Mouse (Mus musculus): ENCODE measurements around the gene Tstd2. TPM values are rescaled to one million over a fixed set of nuclear protein-coding genes. Genes with fewer than 3 reads are reported as not detected.
A peak's percentile ranks its signal among the peaks of the same experiment; 100 is the strongest.

The Tstd2 gene
- polyA plus RNA-seq, 1 experiment from 2014 or later: 21.6 TPM

- no peaks in the 10 kb centered on the region for H3K27me3 ChIP-seq (ENCODE audit: control insufficient read depth, insufficient read depth, low read length)
- H3K4me3 ChIP-seq (replicated peaks; ENCODE audit: low read length): no peak overlapping the region
- H3K36me3 ChIP-seq (replicated peaks; ENCODE audit: control insufficient read depth, insufficient read depth): peaks cover 98% of the 10 kb centered on the region
- ATAC-seq (ENCODE audit: low FRiP score): no peak
- no peaks in the 10 kb centered on the region for H3K9me3 ChIP-seq (ENCODE audit: control insufficient read depth, low read length)
- DNase-seq (ENCODE audit: low spot score): no peak
- no peak overlapping the region for H3K27ac ChIP-seq
- H3K4me2 ChIP-seq (replicated peaks): no peak overlapping the region
- no peak overlapping the region for H3K9ac ChIP-seq
- 85% methylated on average over 7 of the region's 7 CpGs for WGBS
- H3K4me1 ChIP-seq (replicated peaks; ENCODE audit: control insufficient read depth, insufficient read depth, low read length): no peaks in the 10 kb centered on the region
Measured at GRCm38 (mm10) chr4:46171761-46172160, 33.3 kb upstream of the Tstd2 start.

DNA sequence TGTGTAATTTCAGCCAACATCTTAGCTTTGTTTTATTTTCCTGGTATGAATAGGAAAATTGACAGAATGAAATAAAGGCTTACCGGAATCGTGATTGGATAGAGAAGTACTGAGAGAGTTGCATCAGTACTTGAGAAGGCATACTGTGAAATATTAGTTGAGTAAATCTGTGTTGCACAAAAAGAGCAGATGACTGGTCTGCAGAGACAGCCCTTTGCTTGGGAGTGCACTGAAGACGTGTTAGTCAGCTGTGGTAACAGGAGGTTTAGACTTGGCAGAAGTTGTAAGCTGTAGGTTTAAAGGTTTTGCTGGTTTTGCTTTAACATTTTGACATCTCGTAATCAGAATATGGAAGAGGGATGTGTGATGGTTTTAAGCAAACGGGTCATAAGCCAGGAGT lies 27.3 kb upstream of the Tstd2 start:
- Histone ChIP-seq H3K4me3 (replicated peaks; ENCODE audit: low read length) (no peak overlapping the region), H3K27me3 (ENCODE audit: control insufficient read depth, insufficient read depth, low read length) (no peaks in the 10 kb centered on the region), H3K9ac (no peak overlapping the region), H3K36me3 (replicated peaks; ENCODE audit: control insufficient read depth, insufficient read depth) (peaks cover 99% of the 10 kb centered on the region), H3K4me2 (replicated peaks) (no peak overlapping the region), H3K9me3 (ENCODE audit: control insufficient read depth, low read length) (no peaks in the 10 kb centered on the region), H3K4me1 (replicated peaks; ENCODE audit: control insufficient read depth, insufficient read depth, low read length) (no peaks in the 10 kb centered on the region), H3K27ac (no peak overlapping the region)
- WGBS: 92% methylated on average over 5 of the region's 5 CpGs
- ATAC-seq (ENCODE audit: low FRiP score) (no peak), DNase-seq (ENCODE audit: low spot score) (no peak)

GRCm38 (mm10) chr4:46164027-46164426 lies 25.5 kb upstream of the Tstd2 start:
- 80% methylated on average over 2 of the region's 2 CpGs for WGBS
- DNase-seq (ENCODE audit: low spot score): no peak

GRCm38 (mm10) chr4:46151903-46152544 lies 13.5 kb upstream of the Tstd2 start:
- H3K27me3 ChIP-seq (ENCODE audit: control insufficient read depth, insufficient read depth, low read length): no peaks in the 10 kb centered on the region
- H3K4me3 ChIP-seq (replicated peaks; ENCODE audit: low read length): no peak overlapping the region
- no peak overlapping the region for H3K9ac ChIP-seq
- WGBS: 94% methylated on average over 12 of the region's 12 CpGs
- peaks cover 95% of the 10 kb centered on the region for H3K36me3 ChIP-seq (replicated peaks; ENCODE audit: control insufficient read depth, insufficient read depth)
- H3K9me3 ChIP-seq (ENCODE audit: control insufficient read depth, low read length): no peaks in the 10 kb centered on the region
- H3K4me2 ChIP-seq (replicated peaks): no peak overlapping the region
- H3K4me1 ChIP-seq (replicated peaks; ENCODE audit: control insufficient read depth, insufficient read depth, low read length): no peaks in the 10 kb centered on the region
- no peak overlapping the region for H3K27ac ChIP-seq
- DNase-seq (ENCODE audit: low spot score): no peak
- ATAC-seq (ENCODE audit: low FRiP score): no peak

More at GRCm38 (mm10) chr4:46164027-46164426, 25.5 kb upstream of the Tstd2 start:
- Histone ChIP-seq H3K9me3 (ENCODE audit: control insufficient read depth, low read length) (no peaks in the 10 kb centered on the region), H3K4me2 (replicated peaks) (no peak overlapping the region), H3K4me1 (replicated peaks; ENCODE audit: control insufficient read depth, insufficient read depth, low read length) (no peaks in the 10 kb centered on the region), H3K36me3 (replicated peaks; ENCODE audit: control insufficient read depth, insufficient read depth) (peaks cover 99% of the 10 kb centered on the region), H3K27ac (no peak overlapping the region), H3K9ac (no peak overlapping the region), H3K27me3 (ENCODE audit: control insufficient read depth, insufficient read depth, low read length) (no peaks in the 10 kb centered on the region), H3K4me3 (replicated peaks; ENCODE audit: low read length) (no peak overlapping the region)
- no peak for ATAC-seq (ENCODE audit: low FRiP score)

DNA sequence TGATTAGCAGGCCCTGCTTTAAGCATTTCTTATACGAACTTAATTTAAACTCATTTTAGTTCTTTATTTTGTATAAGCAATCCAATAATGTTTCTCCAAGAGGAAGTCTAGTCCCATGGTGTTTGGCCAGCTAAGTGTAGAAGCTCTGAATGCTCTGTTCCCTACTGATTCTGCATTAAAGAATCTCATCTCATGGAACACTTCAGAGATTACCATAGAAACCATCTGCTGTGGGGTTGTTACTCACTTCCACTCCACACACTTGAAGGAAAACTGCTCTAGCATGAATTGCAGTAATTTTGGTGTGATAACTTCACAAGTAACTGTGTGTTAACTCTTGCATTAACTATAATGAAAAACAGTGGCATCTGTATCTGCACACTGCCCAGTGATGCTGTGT lies 8.4 kb upstream of the Tstd2 start:
- no peaks in the 10 kb centered on the region for H3K27me3 ChIP-seq (ENCODE audit: control insufficient read depth, insufficient read depth, low read length)
- peaks cover 64% of the 10 kb centered on the region for H3K36me3 ChIP-seq (replicated peaks; ENCODE audit: control insufficient read depth, insufficient read depth)
- no peak overlapping the region for H3K4me2 ChIP-seq (replicated peaks)
- H3K27ac ChIP-seq: no peak overlapping the region
- H3K4me3 ChIP-seq (replicated peaks; ENCODE audit: low read length): no peak overlapping the region
- H3K9ac ChIP-seq: no peak overlapping the region
- no peak for ATAC-seq (ENCODE audit: low FRiP score)
- no peak for DNase-seq (ENCODE audit: low spot score)
- no peaks in the 10 kb centered on the region for H3K9me3 ChIP-seq (ENCODE audit: control insufficient read depth, low read length)
- WGBS: 85% methylated on average over 1 of the region's 1 CpGs
- no peaks in the 10 kb centered on the region for H3K4me1 ChIP-seq (replicated peaks; ENCODE audit: control insufficient read depth, insufficient read depth, low read length)

- Histone ChIP-seq H3K27me3 (ENCODE audit: control insufficient read depth, insufficient read depth, low read length) (no peaks in the 10 kb centered on the region), H3K9me3 (ENCODE audit: control insufficient read depth, low read length) (no peaks in the 10 kb centered on the region), H3K36me3 (replicated peaks; ENCODE audit: control insufficient read depth, insufficient read depth) (peaks cover 41% of the 10 kb centered on the region), H3K9ac (no peak overlapping the region), H3K4me2 (replicated peaks) (no peak overlapping the region), H3K4me1 (replicated peaks; ENCODE audit: control insufficient read depth, insufficient read depth, low read length) (peaks cover 13% of the 10 kb centered on the region), H3K4me3 (replicated peaks; ENCODE audit: low read length) (no peak overlapping the region), H3K27ac (no peak overlapping the region)
- 74% methylated on average over 3 of the region's 3 CpGs for WGBS
- ATAC-seq (ENCODE audit: low FRiP score) (no peak), DNase-seq (ENCODE audit: low spot score) (no peak)
Measured at GRCm38 (mm10) chr4:46144323-46144722, 5.8 kb upstream of the Tstd2 start.

DNA sequence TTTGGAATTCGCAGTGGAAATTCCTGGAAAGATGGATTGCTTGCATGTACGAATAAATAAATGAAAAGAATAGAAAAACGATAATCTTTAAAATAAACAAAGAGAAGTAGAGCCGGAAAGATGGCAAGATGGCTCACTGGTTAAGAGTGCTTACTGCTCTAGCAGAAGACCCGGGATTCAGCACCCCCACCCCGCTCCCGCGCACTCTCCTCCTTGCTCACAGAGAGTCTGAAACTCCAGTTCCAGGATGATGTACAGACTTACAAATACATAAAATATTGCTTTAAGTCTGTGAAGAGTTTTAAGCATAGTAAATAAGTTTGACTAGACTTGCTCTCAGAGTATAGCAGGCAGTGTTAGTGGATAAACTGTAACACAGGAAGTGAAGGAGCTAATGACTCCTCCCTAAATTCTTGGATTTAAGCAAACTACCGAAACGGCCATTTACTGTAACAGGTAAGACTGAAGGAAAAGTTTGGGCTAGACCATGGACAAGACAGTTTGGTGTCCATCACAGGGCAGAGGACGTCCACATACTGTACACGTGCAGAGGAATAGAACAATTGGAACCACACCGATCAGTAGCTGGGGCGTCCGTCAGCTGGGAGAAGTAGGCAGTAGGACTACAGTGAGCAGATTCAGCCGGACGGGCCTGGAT lies 736 bp downstream of the Tstd2 start:
- peak; percentile 81 for ATAC-seq (ENCODE audit: low FRiP score)
- H3K4me3 ChIP-seq (replicated peaks; ENCODE audit: low read length): peak overlapping the region; percentile 89
- 9% methylated on average over 17 of the region's 17 CpGs for WGBS
- H3K27me3 ChIP-seq (ENCODE audit: control insufficient read depth, insufficient read depth, low read length): no peaks in the 10 kb centered on the region
- H3K9ac ChIP-seq: peak overlapping the region; percentile 93
- peaks cover 28% of the 10 kb centered on the region for H3K36me3 ChIP-seq (replicated peaks; ENCODE audit: control insufficient read depth, insufficient read depth)
- peak overlapping the region; percentile 79 for H3K4me2 ChIP-seq (replicated peaks)
- peak; percentile 29 for DNase-seq (ENCODE audit: low spot score)
- peak overlapping the region; percentile 95 for H3K27ac ChIP-seq
- H3K4me1 ChIP-seq (replicated peaks; ENCODE audit: control insufficient read depth, insufficient read depth, low read length): peaks cover 25% of the 10 kb centered on the region
- H3K9me3 ChIP-seq (ENCODE audit: control insufficient read depth, low read length): no peaks in the 10 kb centered on the region

- Histone ChIP-seq H3K36me3 (replicated peaks; ENCODE audit: control insufficient read depth, insufficient read depth) (peaks cover 77% of the 10 kb centered on the region), H3K9me3 (ENCODE audit: control insufficient read depth, low read length) (no peaks in the 10 kb centered on the region), H3K4me2 (replicated peaks) (no peak overlapping the region), H3K9ac (no peak overlapping the region), H3K4me1 (replicated peaks; ENCODE audit: control insufficient read depth, insufficient read depth, low read length) (peaks cover 2% of the 10 kb centered on the region; the same call in 1 of the 2 replicates), H3K27me3 (ENCODE audit: control insufficient read depth, insufficient read depth, low read length) (no peaks in the 10 kb centered on the region), H3K27ac (no peak overlapping the region), H3K4me3 (replicated peaks; ENCODE audit: low read length) (no peak overlapping the region)
- WGBS: 90% methylated on average over 6 of the region's 6 CpGs
- DNase-seq (ENCODE audit: low spot score): no peak
- no peak for ATAC-seq (ENCODE audit: low FRiP score)
Measured at GRCm38 (mm10) chr4:46131791-46132190, 6.7 kb downstream of the Tstd2 start.

GRCm38 (mm10) chr4:46130221-46130620 lies 8.3 kb downstream of the Tstd2 start:
- no peaks in the 10 kb centered on the region for H3K27me3 ChIP-seq (ENCODE audit: control insufficient read depth, insufficient read depth, low read length)
- no peaks in the 10 kb centered on the region for H3K9me3 ChIP-seq (ENCODE audit: control insufficient read depth, low read length)
- 78% methylated on average over 3 of the region's 3 CpGs for WGBS
- H3K9ac ChIP-seq: no peak overlapping the region
- no peak overlapping the region for H3K27ac ChIP-seq
- H3K4me3 ChIP-seq (replicated peaks; ENCODE audit: low read length): no peak overlapping the region
- DNase-seq (ENCODE audit: low spot score) (peak; percentile 60), ATAC-seq (ENCODE audit: low FRiP score) (no peak)
- no peak overlapping the region for H3K4me2 ChIP-seq (replicated peaks)
- no peaks in the 10 kb centered on the region for H3K4me1 ChIP-seq (replicated peaks; ENCODE audit: control insufficient read depth, insufficient read depth, low read length)
- H3K36me3 ChIP-seq (replicated peaks; ENCODE audit: control insufficient read depth, insufficient read depth): peaks cover 82% of the 10 kb centered on the region

Measured in hindbrain, embryonic 14.5 days (tissue).